Mouse (Mus musculus) liver, embryonic 11.5 days (tissue): ENCODE measurements around the gene Dffa. TPM values are rescaled to one million over a fixed set of nuclear protein-coding genes. Genes with fewer than 3 reads are reported as not detected.

Source experiments
- polyA plus RNA-seq: library from polyadenylated mRNA; unstranded; fragments of >200 nt; fragmentation: Nextera tagmentation; extraction: Ambion mirVana; gene quantifications from 2 replicates; pipeline ENCODE4 v1.2.1, GENCODE M21; 2014

Dffa gene
- polyA plus RNA-seq, 1 experiment from 2014 or later, result 37.4 TPM

Other genes starting within 250 kb of the Dffa start
- gene Pex14, start 4.3 kb upstream of the Dffa start, polyA plus RNA-seq, result 45.2 and 46.8 TPM in 2 replicates
- 0.26 and 0.38 TPM in 2 replicates for gene Cort, start 22.6 kb downstream of the Dffa start, polyA plus RNA-seq
- gene Cenps, start 33.5 kb downstream of the Dffa start, polyA plus RNA-seq, result 37.0 and 37.1 TPM in 2 replicates
- gene Pgd, start 62.6 kb downstream of the Dffa start, polyA plus RNA-seq, result 49.9 and 57.3 TPM in 2 replicates
- gene Kif1b, start 203.5 kb downstream of the Dffa start, polyA plus RNA-seq, result 13.9 and 14.8 TPM in 2 replicates